Mouse (Mus musculus) hindbrain, embryonic 10.5 days (tissue): Measurements from ENCODE around the gene Map4. TPM values are rescaled to one million over a fixed set of nuclear protein-coding genes. Genes with fewer than 3 reads are reported as not detected.
A peak's percentile ranks its signal among the peaks of the same experiment; 100 is the strongest.

Experiments used
- DNase-seq: peaks from one replicate; pipeline ENCODE4 v3.0.0-alpha.2; 2017; ENCODE audit warnings: low spot score
- H3K27ac ChIP-seq: fragments of 300-500 bp; sonication (generic); 2 replicates; pipeline ENCODE4 v1.5.1; 2016; ENCODE audit warnings: mild to moderate bottlenecking, moderate library complexity
- H3K27me3 ChIP-seq: fragments of 300-500 bp; sonication (generic); 2 replicates; pipeline ENCODE4 v1.6.1; 2016; ENCODE audit warnings: mild to moderate bottlenecking; ENCODE audit not compliant: poor library complexity, insufficient read depth, severe bottlenecking
- H3K36me3 ChIP-seq: fragments of 300-500 bp; sonication (generic); 2 replicates; pipeline ENCODE4 v1.6.1; 2016; ENCODE audit warnings: mild to moderate bottlenecking, moderate library complexity
- H3K4me1 ChIP-seq: fragments of 300-500 bp; sonication (generic); replicated peaks from 2 replicates; pipeline ENCODE4 v1.6.1; 2016; ENCODE audit warnings: mild to moderate bottlenecking
- H3K4me3 ChIP-seq: fragments of 300-500 bp; sonication (generic); 2 replicates; pipeline ENCODE4 v1.5.1; 2016; ENCODE audit warnings: mild to moderate bottlenecking, moderate library complexity
- H3K9me3 ChIP-seq: fragments of 300-500 bp; sonication (generic); 2 replicates; pipeline ENCODE4 v1.6.1; 2016; ENCODE audit warnings: mild to moderate bottlenecking, moderate library complexity
- WGBS: fragments of 180-500 bp; shearing (Covaris S2); methylation state at CpG from one replicate; pipeline ENCODE4 v1.1.7; 2016; 5-methylcytosine and 5-hydroxymethylcytosine counted together
- polyA plus RNA-seq: library from polyadenylated mRNA; unstranded; fragments of >200 nt; fragmentation: Nextera tagmentation; extraction: Ambion mirVana; gene quantifications from 2 replicates; pipeline ENCODE4 v1.2.1, GENCODE M21; 2016

Gene Map4
- polyA plus RNA-seq, 1 experiment from 2014 or later, result 96.3 TPM

- WGBS, result under 1% methylated on average over 35 of the region's 38 CpGs
- H3K9me3 ChIP-seq, result no peaks in the 10 kb centered on the region
- peak overlapping the region; percentile 93 for H3K4me3 ChIP-seq
- no peak for DNase-seq
- no peaks in the 10 kb centered on the region for H3K27me3 ChIP-seq
- H3K36me3 ChIP-seq, result peaks cover 40% of the 10 kb centered on the region
- H3K4me1 ChIP-seq, result peaks cover 27% of the 10 kb centered on the region
- peak overlapping the region; percentile 99 for H3K27ac ChIP-seq
These were observed 200.9 kb downstream of the Map4 start for GRCm38 (mm10) chr9:110132201-110132605.

DNA sequence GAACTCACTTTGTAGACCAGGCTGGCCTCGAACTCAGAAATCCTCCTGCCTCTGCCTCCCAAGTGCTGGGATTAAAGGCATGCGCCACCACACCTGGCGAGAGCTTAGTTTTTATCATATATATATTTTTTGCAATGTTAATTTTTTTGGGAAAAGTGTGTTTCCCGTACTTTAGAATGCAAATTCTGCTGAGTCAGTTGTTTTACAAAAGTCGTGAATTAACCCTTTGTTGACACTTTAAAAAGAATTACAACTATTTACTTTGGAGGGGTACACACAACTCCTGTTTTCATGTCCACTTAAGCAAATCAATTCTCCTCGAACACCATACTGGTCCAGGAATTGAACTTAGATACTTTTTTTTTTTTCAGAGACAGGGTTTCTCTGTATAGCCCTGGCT, 201.7 kb downstream of the Map4 start:
- H3K27ac ChIP-seq, result peak overlapping the region; percentile 99
- WGBS, result 69% methylated on average over 6 of the region's 6 CpGs
- H3K4me1 ChIP-seq, result peaks cover 27% of the 10 kb centered on the region
- peaks cover 47% of the 10 kb centered on the region for H3K36me3 ChIP-seq
- H3K9me3 ChIP-seq, result no peaks in the 10 kb centered on the region
- H3K27me3 ChIP-seq, result no peaks in the 10 kb centered on the region
- DNase-seq, result no peak
- peak overlapping the region; percentile 93 for H3K4me3 ChIP-seq

Other genes starting within 250 kb of the Map4 start
- 0.33 TPM in 1 of 2 replicates, not detected in the other for gene Fbxw18, start 228.8 kb upstream of the Map4 start, polyA plus RNA-seq
- gene Fbxw26, start 185.4 kb upstream of the Map4 start, polyA plus RNA-seq, result 0.13 TPM in 1 of 2 replicates, not detected in the other
- not detected in 2 replicates for gene Fbxw27, start 140.8 kb upstream of the Map4 start, polyA plus RNA-seq
- gene Spink8, start 119.2 kb upstream of the Map4 start, polyA plus RNA-seq, result not detected in 2 replicates
- 106 and 108 TPM in 2 replicates for gene Nme6, start 98.7 kb upstream of the Map4 start, polyA plus RNA-seq
- not detected in 2 replicates for gene Camp, start 81.8 kb upstream of the Map4 start, polyA plus RNA-seq
- 36.6 and 40.6 TPM in 2 replicates for gene Cdc25a, start 55.9 kb upstream of the Map4 start, polyA plus RNA-seq
- 180 and 201 TPM in 2 replicates for gene Smarcc1, start 186.2 kb downstream of the Map4 start, polyA plus RNA-seq
- gene Dhx30, start 186.4 kb downstream of the Map4 start, polyA plus RNA-seq, result 179 and 194 TPM in 2 replicates